Mouse (Mus musculus) erythroblast, embryonic 14.5 days (primary cell): ENCODE measurements around the gene Donson.

Source experiments
- GATA1 ChIP-seq: IDR thresholded peaks from 2 replicates; pipeline ENCODE4 v1.6.1; 2012; ENCODE audit warnings: low read length, inconsistent platforms, mixed read lengths
- TAL1 ChIP-seq: IDR thresholded peaks from 3 replicates; pipeline ENCODE4 v1.6.1; 2012; ENCODE audit warnings: low read length, inconsistent platforms, mixed read lengths

DNA sequence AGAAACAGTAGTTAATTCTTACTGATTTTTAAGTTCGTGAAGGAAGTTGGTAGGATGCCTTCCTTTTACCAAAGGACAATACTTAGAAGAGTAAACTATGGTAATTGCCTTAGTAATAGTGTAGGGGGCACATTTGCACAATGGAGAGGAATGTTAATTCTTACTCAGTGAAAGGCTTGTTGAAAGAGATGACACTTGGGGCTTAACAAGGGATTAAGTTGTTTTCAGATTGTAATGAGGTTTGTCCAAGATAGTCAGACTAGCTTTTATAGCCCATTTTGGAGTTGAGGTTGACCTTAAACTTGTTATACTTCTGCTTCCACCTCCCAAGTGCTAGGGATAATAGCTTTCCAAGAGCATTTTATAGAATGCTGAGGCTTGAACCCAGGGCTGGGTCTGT lies 27.2 kb downstream of the Donson start:
- TF ChIP-seq TAL1 (no peak), GATA1 (no peak)
